Mouse (Mus musculus) small intestine, adult 2 months (tissue): ENCODE results near the gene Krtcap2.

ENCODE experiments used
- CTCF ChIP-seq: fragments of 200-500 bp; IDR thresholded peaks from 2 replicates; pipeline ENCODE4 v1.5.1; 2012; ENCODE audit warnings: low read depth, mild to moderate bottlenecking, control low read depth, inconsistent platforms, low read length, moderate library complexity, mixed read lengths; ENCODE audit not compliant: insufficient replicate concordance, insufficient read length; ENCODE audit errors: extremely low read depth
- POLR2A ChIP-seq: fragments of 200-500 bp; IDR thresholded peaks from 2 replicates; pipeline ENCODE4 v1.6.1; 2012; ENCODE audit warnings: low read depth, mild to moderate bottlenecking, control low read depth, inconsistent platforms, low read length, moderate library complexity

DNA sequence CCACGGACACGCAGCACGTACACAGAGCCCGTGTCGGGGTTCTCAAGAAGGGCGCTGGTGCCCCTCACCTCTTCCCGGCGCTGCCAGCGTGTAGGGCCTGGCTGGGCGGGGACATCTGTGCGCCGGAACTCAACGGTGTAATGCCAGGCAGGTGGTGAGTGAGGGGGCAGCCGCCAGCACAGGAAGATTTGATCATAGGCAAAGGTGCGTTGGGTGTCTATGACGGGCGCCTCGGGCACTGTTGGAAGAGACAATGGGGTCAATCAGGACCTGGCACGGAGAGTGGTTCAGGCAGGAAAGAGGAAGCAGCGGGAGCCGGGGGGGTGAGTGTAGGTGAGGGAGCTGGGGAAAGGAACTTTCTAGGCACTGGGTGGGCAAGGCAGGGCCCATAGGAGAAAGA is 8.1 kb upstream of the Krtcap2 start:
- no peak for TF ChIP-seq CTCF
- TF ChIP-seq POLR2A: no peak
